Mouse (Mus musculus): ENCODE results near the gene Mto1.
"Not testable (repeated sequence)": the region's sequence is repeated elsewhere in the genome, so short reads cannot be mapped to it uniquely, and the experiment has no call there.

DNA sequence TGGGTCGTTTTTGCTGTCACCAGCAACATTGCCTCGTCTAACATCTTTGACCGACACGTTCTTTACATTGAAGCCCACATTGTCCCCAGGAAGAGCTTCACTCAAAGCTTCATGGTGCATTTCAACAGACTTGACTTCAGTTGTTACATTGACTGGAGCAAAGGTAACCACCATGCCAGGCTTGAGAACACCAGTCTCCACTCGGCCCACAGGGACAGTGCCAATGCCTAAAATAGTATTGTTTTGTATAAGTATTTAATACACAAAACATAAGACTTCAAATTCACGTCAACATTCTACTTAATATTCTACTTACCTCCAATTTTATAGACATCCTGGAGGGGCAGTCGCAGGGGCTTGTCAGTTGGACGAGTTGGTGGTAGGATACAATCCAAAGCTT lies 31.3 kb downstream of the Mto1 start:
- not testable (repeated sequence) for TF ChIP-seq CTCF (IDR thresholded peaks at IDR 0.05; ENCODE audit: extremely low read depth, insufficient read length, insufficient replicate concordance, low read depth, low read length); POLR2A (IDR thresholded peaks at IDR 0.05; ENCODE audit: low read depth, low read length)
